Mouse (Mus musculus) cerebellum, adult 11-12 months (tissue): Measurements from ENCODE around the gene Eva1b.
"Not testable (repeated sequence)": the region's sequence is repeated elsewhere in the genome, so short reads cannot be mapped to it uniquely, and the experiment has no call there.

ENCODE experiments used
- DNase-seq: peaks from one replicate; pipeline ENCODE4 v3.0.0; 2022

The Eva1b gene

GRCm38 (mm10) chr4:126157562-126157961 is 10.0 kb downstream of the Eva1b start:
- no peak for DNase-seq

GRCm38 (mm10) chr4:126159455-126159854 is 11.9 kb downstream of the Eva1b start:
- DNase-seq = no peak

GRCm38 (mm10) chr4:126160981-126161380 is 13.4 kb downstream of the Eva1b start:
- DNase-seq = no peak

GRCm38 (mm10) chr4:126161456-126161855 is 13.9 kb downstream of the Eva1b start:
- no peak for DNase-seq

GRCm38 (mm10) chr4:126161986-126162385 is 14.4 kb downstream of the Eva1b start:
- no peak for DNase-seq

- peak; percentile 81 for DNase-seq
Observed at GRCm38 (mm10) chr4:126162544-126163066, 15.1 kb downstream of the Eva1b start.

- DNase-seq = no peak
Observed at GRCm38 (mm10) chr4:126163067-126163659, 15.6 kb downstream of the Eva1b start, which contains the start of gene Sh3d21. TSS of gene Sh3d21 (minus strand) at chr4:126163491.

- DNase-seq = no peak
Observed at GRCm38 (mm10) chr4:126163685-126164084, 16.1 kb downstream of the Eva1b start.

GRCm38 (mm10) chr4:126165092-126165491 is 17.5 kb downstream of the Eva1b start:
- DNase-seq = not testable (repeated sequence)

GRCm38 (mm10) chr4:126166084-126166483 is 18.5 kb downstream of the Eva1b start:
- DNase-seq = no peak

- no peak for DNase-seq
Observed at GRCm38 (mm10) chr4:126168851-126169250, 21.3 kb downstream of the Eva1b start.

GRCm38 (mm10) chr4:126170737-126171136 is 23.2 kb downstream of the Eva1b start:
- not testable (repeated sequence) for DNase-seq

GRCm38 (mm10) chr4:126173800-126174199 is 26.3 kb downstream of the Eva1b start:
- DNase-seq = no peak

GRCm38 (mm10) chr4:126175980-126176379 is 28.4 kb downstream of the Eva1b start:
- not testable (repeated sequence) for DNase-seq

GRCm38 (mm10) chr4:126181170-126181957 is 33.8 kb downstream of the Eva1b start:
- no peak for DNase-seq

- DNase-seq = no peak
Observed at GRCm38 (mm10) chr4:126183034-126183433, 35.5 kb downstream of the Eva1b start.

- DNase-seq = no peak
Observed at GRCm38 (mm10) chr4:126187096-126187495, 39.6 kb downstream of the Eva1b start.

- no peak for DNase-seq
Observed at GRCm38 (mm10) chr4:126190636-126191035, 43.1 kb downstream of the Eva1b start.

GRCm38 (mm10) chr4:126194216-126194615 is 46.7 kb downstream of the Eva1b start:
- DNase-seq = no peak

GRCm38 (mm10) chr4:126194916-126195315 is 47.4 kb downstream of the Eva1b start:
- no peak for DNase-seq

GRCm38 (mm10) chr4:126197485-126197884 is 49.9 kb downstream of the Eva1b start:
- no peak for DNase-seq
